Mouse (Mus musculus): ENCODE measurements around the gene Mpig6b. TPM values are rescaled to one million over a fixed set of nuclear protein-coding genes. Genes with fewer than 3 reads are reported as not detected.

Gene Mpig6b
- polyA plus RNA-seq (2012; rRNA removed) = 0.82 and 1.0 TPM in 2 replicates

DNA sequence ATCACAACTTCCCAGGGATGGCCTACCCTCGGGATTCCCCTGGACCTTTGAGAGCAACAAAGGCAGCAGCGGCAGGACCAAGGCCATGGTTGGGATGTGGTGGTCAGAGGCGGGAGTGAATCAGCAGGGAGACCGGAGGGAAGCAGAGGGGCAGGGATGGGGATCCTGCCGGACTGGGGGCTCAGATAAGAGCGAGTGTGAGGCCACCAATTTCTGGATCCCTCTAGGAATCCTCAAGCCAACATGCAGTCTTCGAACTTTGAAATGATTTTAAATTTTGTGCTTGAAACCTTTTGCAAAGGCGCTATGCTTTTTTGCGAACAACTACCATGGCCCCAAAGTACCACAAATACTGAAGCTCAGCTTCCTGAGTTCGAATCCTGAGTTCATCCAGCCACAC lies at the start of gene Mpig6b:
Gene Mpig6b, minus strand, starts transcription at position 101 of the 400 bp plus-strand sequence.

DNA sequence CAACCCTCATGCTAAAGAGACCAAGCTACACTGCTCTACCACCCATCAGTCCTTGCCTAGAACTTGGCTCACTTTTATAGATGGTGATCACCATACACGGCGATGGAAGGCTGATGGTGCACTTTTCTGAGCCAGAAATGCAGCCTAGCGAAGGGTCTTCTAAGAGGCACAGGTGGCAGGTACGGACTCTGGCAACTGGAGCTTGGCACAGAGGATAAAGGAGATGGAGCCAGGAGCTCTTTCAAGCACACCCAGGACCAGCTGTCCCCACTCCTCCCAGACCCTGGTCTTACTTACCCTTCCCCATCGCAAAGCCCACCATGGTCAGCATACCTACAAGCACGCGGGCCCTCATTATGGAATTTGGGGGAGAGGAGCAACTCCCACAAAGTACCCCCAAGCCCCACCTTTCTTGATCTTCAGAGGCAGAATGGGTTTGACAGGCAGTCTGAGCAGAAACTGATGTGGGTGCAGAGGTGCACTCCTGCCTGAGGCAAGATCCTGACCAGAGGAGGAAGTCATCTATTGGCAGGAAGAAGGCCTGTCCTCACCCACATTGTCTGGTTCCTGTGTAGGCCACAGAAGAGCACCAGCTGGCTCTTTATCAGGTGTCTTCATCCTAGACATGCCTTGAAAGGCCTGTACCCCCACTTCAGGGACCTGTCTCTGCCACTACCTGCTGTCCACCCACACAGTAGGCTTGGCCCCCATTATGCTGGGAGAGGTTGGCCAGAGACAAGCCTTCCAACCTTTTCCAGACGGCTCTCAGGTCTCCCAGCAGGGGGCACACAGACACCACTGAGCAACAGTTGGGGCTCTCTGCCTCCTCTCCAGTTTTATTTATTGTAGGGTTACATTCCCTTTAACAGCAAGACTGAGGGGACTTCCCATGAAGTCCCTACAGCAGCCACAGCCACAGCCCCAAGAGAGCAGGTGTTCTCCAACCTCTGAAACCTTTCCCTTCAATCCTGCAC lies 49.3 kb upstream of the Mpig6b start, which contains the start of gene Ly6g5b:
Gene Ly6g5b, minus strand, starts transcription at position 383 of the 974 bp plus-strand sequence.

DNA sequence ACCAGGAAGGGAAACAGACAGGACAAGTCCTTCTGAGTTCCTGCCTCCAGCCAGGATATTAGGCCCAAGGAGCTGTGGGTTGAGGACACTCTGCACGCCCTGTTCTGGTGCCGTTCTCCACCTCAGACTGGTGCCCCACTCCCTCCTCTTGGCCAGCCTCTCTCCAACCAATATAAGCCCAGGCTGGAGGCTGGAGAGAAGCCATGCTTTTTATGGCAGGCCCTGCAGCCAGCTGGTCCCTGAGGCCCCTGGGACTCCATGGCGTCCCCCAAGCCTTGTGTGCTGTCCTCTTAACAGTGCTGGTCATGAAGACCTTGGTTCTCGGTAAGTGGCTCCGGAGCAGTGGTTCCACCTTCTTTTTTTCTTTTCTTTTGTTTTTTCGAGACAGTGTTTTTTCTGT lies 42.1 kb upstream of the Mpig6b start, which contains the start of gene Ly6g5c:
Gene Ly6g5c, plus strand, starts transcription at position 183 of the 400 bp plus-strand sequence.

DNA sequence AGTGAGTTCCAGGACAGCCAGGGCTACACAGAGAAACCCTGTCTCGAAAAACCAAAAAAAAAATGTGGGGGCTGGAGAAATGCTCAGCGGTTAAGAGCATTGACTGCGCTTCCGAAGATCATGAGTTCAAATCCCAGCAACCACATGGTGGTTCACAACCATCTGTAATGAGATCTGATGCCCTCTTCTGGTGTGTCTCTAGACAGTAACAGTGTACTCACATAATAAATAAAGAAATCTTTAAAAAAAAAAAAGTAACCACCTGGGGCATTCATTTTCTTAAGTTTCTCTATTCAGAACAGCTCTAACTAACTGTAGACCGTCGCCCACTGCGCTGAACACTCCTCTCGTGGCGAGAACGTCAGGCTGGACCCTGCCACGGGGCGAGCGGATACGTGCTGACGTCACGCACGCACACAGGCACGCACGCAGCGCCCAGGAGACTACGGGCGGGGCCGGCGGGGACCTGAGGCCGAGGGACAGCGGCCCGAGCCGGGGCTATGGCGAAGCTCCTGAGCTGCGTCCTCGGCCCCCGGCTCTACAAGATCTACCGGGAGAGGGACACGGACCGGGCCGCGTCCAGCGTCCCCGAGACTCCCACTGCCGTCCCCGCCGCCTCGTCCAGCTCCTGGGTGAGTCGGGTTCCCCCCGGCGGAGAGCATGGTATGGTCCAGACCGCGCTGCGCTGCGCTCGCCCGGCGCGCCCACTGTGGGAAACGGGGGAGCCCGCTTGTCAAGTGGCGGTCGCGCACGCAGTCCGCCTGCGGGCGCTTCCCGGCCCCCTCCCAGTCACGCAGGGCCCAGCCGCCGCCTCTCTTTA lies 23.1 kb upstream of the Mpig6b start, which contains the start of gene Abhd16a:
Gene Abhd16a, plus strand, starts transcription at position 439 of the 820 bp plus-strand sequence.

DNA sequence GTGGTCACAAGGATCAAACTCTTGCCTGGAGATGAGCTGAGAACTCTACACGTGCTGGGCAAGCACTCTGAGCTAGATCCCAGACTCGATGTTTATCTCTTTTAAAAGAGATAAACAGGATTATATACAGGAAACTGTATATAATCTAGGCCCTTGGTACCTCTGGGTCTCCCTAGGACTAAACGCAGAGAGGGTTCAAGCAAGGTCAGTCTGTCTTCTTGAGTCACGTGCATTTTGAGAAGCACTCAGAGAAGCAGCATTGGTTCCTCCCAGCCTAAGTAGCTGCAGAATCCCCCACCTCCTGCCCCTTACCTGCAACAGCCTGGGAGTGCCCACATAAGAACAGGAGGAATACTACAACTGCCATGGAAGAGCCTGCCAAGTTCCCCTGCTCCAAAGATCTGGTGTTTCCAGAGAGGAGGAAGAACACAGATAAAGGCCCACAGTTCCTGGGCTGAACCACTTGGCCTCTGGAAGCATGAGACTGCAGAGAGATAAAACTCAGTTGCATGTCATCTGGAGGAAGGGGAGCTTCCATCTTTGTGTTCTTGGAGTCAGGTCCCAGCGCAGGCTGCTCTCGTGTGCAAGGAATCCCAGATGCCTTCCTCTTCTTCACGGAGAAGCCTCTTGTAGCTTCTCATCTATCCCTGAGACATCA lies 19.4 kb upstream of the Mpig6b start, which contains the start of gene Ly6g6f:
Gene Ly6g6f, minus strand, starts transcription at position 403 of the 658 bp plus-strand sequence.

DNA sequence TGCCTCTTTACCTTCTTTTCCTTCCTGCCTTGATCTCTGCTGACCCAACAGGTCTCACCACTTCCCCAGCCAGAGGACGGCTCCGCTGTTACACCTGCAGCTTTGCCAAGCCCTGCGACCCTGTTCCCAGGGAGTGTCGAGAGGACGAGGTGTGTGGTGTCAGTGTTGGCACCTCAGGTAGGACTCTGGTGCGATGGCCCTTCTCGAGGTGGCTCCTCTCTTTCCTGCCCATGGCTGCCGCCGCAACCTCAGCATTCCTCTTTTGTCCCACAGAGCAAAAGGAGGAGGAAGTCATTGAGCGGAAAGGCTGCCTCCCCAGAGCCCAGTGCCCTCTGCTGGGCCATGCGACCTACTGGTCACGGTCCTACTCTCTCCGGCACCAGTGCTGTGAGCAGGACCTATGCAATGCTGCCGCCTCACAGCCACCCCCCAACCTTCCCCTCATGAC lies 11.8 kb upstream of the Mpig6b start, which contains the start of gene Ly6g6d:
Gene Ly6g6d, minus strand, starts transcription at position 280 of the 448 bp plus-strand sequence.

DNA sequence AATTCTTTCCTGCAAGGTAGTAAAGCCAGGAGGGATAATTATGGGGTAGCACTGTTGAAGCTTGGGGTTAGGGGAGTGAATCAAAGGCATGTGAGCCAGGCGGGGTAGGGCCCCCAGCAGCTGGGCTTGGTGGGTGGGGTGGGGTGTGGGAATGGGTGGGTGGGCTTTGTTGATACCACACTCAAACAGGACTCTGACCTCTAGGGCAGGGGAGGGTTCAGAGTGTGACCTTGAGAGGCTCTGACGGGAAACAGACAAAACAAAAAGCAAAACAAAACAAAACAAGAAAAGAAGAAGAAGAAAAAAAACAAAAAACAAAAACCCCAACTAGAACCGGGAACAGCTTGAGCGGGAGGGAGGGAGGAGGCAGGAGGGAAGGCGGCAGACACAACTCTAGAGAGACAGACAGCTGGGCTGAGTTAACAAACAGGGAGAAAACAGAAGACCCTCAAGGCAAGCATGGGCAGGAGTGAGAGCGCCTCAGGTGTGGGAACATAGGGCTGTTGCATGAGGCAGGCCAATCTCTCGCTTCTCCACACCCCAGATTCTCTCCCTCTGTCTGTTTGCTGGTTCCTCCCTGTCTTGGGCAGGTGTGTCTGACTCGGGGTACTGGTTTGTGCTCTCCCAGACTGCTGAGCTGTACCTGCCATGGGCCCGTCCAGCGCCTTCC lies 10.7 kb upstream of the Mpig6b start, which contains the start of gene Ly6g6e:
Gene Ly6g6e, plus strand, starts transcription at position 396 of the 670 bp plus-strand sequence.

DNA sequence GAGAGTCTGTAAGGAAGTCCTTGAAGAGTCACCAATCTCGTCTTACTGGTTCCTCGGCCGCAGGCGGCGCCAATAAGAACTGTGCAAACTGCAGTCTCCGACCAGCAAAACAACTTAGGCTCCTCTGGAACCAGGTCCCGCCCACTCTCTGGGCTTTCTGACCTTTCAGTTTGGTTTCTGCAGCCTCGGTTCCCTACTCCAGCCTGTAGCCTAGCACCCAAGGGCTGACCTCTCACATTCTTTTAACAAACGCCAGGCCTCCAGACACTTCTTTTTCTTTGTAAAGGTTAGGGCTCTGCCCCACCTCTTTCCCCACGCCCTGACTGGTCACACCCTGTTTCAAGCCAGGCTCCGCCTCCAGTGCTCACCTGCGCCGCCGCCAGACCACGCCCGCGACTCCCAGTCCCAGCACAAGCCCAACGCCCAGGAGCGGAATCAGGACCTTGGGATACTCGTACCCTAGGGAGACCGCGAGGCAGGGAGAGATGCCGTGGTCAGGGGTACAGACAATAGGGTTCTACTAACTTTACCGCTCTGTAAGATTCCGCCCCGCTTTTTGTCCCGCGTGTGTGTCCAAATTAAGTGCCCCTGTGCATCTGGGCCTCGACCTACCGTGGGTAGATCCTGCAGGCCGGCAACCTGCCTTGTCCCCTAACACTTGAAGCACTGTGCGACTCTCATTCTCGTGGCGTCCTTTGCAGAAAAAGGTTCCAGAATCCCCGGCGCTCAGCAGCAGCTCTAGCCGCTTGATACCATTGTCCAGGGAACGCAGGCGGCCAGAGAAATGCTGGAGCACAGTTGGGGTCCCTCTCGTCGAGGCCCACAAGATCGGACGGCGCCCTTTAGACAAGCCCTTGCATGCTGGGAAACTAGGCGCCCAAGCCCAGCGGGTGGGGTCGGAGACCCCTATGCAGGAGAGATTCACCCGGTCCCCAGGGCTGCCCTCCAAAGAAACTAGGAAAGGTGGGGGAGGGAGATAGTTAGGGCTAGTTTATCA lies 735 bp downstream of the Mpig6b start, which contains the start of gene Ly6g6c:
Gene Ly6g6c, plus strand, starts transcription at position 438 of the 997 bp plus-strand sequence.

DNA sequence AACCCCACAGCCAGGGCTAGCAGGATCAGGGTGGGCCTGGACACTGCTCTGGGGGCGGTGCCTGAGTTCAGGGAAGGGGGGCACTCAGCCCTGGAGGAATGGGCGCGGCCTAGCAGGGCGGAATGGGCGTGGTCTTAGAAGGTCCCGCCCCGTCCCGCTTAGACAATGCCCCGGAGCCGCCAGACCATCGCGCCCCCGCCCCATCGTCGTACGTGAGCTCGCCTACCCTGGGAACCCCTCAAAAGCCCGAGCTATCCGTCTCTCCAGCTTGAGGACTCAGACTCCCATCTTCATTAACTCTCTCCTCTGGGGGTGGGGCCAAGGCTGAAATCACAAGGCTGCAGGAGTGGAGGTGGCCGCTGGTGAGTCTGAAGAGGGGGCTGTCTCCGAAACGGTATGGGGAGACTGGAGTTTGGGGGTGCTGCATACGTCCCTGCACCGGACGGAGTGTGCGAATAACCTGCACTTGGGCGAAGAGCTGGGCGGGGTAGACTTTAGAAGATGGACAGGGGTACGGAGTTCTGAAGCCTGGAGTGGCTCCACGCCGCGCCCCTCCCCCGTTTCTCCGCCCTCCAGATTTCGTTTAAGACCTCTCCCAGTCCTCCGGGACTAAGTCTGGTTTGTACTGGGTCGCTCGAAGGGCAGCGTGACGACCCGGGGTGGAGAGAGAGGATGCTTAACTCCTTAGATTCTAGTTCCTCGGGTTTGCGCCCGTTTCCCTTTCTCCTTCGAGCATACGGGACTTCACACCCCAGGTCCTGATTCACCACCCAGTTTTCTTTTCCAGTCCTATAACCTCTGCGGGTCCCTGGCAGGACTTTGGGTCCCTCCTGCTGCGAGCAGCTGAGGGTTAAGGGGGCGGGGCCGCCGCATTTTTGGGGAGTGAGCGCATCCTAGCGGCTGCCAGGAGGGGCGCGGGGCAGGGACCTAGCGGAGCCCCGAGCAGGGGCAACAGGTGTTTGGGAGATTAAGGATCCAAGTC lies 6.8 kb downstream of the Mpig6b start, which contains the start of gene Ddah2:
Gene Ddah2, plus strand, starts transcription at position 125 of the 982 bp plus-strand sequence.

DNA sequence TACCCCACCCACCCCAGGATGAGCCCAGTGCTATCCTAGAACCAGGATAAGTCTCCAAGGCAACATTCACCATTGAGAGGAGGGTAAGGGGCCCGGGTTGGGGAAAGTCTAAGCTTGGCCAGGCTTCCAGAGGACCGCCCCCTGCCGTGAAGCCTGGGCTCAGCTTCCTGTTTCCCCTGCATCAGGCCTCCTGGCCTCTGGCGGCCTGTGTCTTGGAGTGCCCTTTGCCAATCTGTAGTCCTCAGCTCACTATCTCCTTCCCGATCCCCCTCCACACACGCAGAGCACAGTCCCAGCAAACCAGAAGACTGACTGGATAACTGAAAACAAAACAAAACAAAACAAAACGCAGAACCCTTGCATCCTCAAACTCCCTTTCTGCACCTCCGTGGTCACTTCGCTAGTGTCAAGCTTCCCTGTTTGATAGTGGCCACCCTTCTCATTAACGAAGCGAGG lies 16.4 kb downstream of the Mpig6b start, which contains the start of gene Clic1:
Gene Clic1, plus strand, starts transcription at position 406 of the 456 bp plus-strand sequence.

DNA sequence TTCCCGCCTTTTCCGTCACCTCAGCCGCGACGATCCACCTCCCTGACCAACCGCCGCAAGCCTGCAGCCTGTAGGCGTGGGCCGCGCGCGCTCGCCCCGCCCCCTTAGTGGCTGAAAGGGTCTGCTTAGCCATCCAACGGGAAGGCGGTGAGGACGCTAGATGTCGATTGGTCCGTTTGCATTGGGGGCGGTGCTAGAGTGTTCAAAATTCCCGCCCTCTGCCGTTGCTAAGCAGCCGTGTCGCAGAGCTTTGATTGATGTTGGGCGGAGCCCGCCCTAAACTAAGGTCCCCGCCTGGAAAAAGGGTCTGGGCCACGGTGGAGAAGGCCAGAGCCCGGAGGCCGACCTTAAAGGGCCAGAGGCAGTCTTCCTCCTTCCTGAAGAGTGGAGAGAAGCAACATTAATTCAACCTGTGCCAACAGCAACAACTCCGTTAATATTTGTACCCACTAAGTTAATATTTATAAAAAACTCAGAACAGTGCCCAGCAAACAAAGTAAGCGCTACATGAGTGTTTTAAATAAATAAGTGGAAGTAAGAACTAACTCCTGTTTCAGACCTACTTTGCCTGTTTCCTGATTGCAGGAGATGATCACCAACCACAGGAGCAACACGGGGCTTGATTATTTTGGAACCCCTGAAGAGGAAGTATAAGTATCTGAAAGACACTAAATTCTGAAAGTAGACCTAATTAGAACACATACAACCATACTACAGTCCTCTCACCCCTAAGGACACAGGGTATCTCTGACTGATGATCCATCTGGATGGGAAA lies 19.1 kb downstream of the Mpig6b start, which contains the start of gene Msh5:
Gene Msh5, minus strand, starts transcription at position 65 of the 775 bp plus-strand sequence.

DNA sequence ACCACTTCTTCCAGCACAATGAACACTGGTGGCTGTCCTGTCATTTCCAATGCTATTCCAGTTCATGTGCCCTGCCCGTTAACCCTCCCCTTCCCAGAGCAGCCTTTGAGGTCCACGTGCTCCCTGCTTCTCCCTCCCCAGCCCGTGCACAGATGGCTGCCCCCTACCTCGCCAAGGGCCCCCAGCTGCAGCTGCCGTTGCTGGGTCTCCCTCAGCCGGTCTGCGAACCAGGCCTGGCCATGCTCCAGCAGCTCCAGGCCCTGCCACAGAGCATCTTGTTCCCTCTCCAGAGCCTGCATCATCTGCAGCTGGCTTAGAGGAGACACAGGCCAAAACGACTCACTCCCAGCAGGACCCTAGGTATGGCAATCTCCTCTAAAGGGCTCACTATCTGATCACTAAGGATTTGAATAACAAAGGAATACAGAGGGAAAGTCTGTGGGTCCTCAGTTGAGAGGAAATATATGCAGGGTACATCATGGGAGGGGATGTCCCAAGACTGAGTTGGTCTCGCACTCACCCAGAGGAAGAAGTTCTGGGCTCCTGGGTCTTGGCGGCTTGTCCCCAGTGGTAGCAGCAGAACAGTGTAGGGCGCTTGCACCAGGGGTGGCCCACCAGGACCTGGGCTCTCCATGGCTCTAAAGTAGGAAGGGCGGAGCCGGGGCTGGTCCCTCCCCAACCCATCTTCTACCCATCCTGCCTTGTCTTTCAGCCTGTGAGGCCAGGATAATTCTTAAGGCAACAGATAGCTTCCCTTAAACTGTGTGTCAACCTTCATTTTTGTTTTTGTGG lies 38.5 kb downstream of the Mpig6b start, which contains the start of gene Sapcd1:
Gene Sapcd1, minus strand, starts transcription at position 740 of the 792 bp plus-strand sequence.

DNA sequence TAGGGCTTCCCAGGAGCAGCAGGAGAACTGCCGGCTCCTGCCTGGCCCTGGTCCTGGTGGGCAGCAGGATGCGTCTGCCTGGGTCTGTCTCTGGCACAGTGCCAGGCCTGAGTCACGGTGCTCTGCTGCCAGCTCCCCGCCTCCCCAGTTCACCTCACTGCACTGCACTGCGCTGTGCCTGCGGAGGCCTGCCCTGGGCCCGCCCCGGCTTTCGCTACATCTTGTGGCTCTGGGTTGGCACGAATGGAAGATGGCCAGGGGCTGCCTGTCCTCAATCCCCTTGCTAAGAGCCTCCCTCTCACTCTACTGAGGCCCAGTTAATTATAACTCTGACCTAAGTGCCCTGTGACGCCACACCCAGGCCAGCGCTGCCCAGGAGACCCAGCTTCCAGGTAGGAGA lies 49.6 kb downstream of the Mpig6b start, which contains the start of gene Vwa7:
Gene Vwa7, plus strand, starts transcription at position 204 of the 400 bp plus-strand sequence.

Measured in colon, adult 2 months (tissue).